Mouse (Mus musculus): ENCODE data around the gene Ccdc88a. TPM values are rescaled to one million over a fixed set of nuclear protein-coding genes. Genes with fewer than 3 reads are reported as not detected.

Ccdc88a gene
- polyA plus RNA-seq, 1 experiment, result 30.8 TPM

DNA sequence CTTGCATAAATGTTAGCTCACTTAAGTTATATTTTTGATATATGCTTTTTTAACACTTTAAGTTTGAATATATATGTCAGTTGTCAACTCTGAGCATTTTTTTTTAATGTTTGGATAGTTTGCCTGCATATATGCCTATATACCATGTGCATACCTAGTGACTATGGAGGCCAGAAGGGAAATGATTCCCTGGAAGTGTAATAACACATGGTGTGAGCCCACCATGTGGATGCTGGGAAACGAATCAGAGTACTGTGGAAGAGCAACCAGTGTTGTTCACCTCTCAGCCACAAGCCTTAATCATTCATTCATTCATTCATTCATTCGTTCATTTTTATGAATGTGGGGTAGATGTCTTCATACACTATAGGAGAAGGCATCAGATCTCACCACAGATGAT is 26.9 kb downstream of the Ccdc88a start:
- Histone ChIP-seq H3K27me3 (ENCODE audit: control insufficient read depth, insufficient read depth, low read length, poor library complexity, severe bottlenecking) (no peaks in the 10 kb centered on the region), H3K4me3 (ENCODE audit: low read depth, low read length) (no peak overlapping the region), H3K9ac (ENCODE audit: low read depth, poor library complexity, severe bottlenecking) (no peak overlapping the region), H3K9me3 (replicated peaks; ENCODE audit: control insufficient read depth, insufficient read depth, low read length, poor library complexity, severe bottlenecking) (no peaks in the 10 kb centered on the region), H3K27ac (ENCODE audit: insufficient read depth, low read length) (no peak overlapping the region), H3K4me1 (ENCODE audit: control insufficient read depth, insufficient read depth, low read length) (no peaks in the 10 kb centered on the region), H3K36me3 (ENCODE audit: control insufficient read depth, insufficient read depth, low read length, poor library complexity, severe bottlenecking) (no peaks in the 10 kb centered on the region)
- TF ChIP-seq POLR2A (IDR thresholded peaks at IDR 0.05; ENCODE audit: insufficient read depth, low read length), result no peak
- TF ChIP-seq CTCF (IDR thresholded peaks at IDR 0.05; ENCODE audit: low read depth, low read length), result no peak
- no peak for TF ChIP-seq EP300 (IDR thresholded peaks at IDR 0.05; ENCODE audit: insufficient read depth, low read depth, low read length)

DNA sequence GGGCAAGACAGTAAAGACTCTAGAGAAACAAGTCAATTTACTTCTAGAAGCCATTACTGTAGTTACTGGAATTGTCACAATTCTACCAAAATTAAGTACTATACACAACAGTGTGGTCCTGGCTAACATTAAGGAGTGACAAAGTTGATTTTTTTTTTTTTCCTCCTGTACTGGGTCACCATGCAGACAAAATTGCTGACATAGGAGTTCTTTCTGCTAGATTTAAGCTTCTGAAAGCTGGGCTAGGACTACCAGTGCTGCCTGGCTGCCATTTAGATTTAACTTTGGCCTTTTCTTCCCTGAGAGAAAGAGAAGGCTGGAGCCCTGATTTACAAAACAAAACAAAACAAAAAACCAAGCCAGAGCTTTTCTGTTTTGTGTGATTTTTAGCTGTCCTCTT is 32.8 kb downstream of the Ccdc88a start:
- peaks cover 1% of the 10 kb centered on the region for H3K4me1 ChIP-seq (ENCODE audit: control insufficient read depth, insufficient read depth, low read length)

GRCm38 (mm10) chr11:29423496-29423895 is 50.0 kb downstream of the Ccdc88a start:
- Histone ChIP-seq H3K36me3 (ENCODE audit: control insufficient read depth, insufficient read depth, low read length, poor library complexity, severe bottlenecking) (no peaks in the 10 kb centered on the region), H3K27ac (ENCODE audit: insufficient read depth, low read length) (no peak overlapping the region), H3K9me3 (replicated peaks; ENCODE audit: control insufficient read depth, insufficient read depth, low read length, poor library complexity, severe bottlenecking) (no peaks in the 10 kb centered on the region), H3K9ac (ENCODE audit: low read depth, poor library complexity, severe bottlenecking) (no peak overlapping the region), H3K4me1 (ENCODE audit: control insufficient read depth, insufficient read depth, low read length) (no peaks in the 10 kb centered on the region), H3K27me3 (ENCODE audit: control insufficient read depth, insufficient read depth, low read length, poor library complexity, severe bottlenecking) (no peaks in the 10 kb centered on the region), H3K4me3 (ENCODE audit: low read depth, low read length) (no peak overlapping the region)
- TF ChIP-seq CTCF (IDR thresholded peaks at IDR 0.05; ENCODE audit: low read depth, low read length) (no peak), POLR2A (IDR thresholded peaks at IDR 0.05; ENCODE audit: insufficient read depth, low read length) (no peak), EP300 (IDR thresholded peaks at IDR 0.05; ENCODE audit: insufficient read depth, low read depth, low read length) (no peak)

More for the DNA sequence above, 32.8 kb downstream of the Ccdc88a start:
- Histone ChIP-seq H3K4me3 (ENCODE audit: low read depth, low read length) (no peak overlapping the region), H3K9me3 (replicated peaks; ENCODE audit: control insufficient read depth, insufficient read depth, low read length, poor library complexity, severe bottlenecking) (no peaks in the 10 kb centered on the region), H3K27ac (ENCODE audit: insufficient read depth, low read length) (no peak overlapping the region), H3K9ac (ENCODE audit: low read depth, poor library complexity, severe bottlenecking) (no peak overlapping the region), H3K36me3 (ENCODE audit: control insufficient read depth, insufficient read depth, low read length, poor library complexity, severe bottlenecking) (no peaks in the 10 kb centered on the region), H3K27me3 (ENCODE audit: control insufficient read depth, insufficient read depth, low read length, poor library complexity, severe bottlenecking) (no peaks in the 10 kb centered on the region)
- TF ChIP-seq POLR2A (IDR thresholded peaks at IDR 0.05; ENCODE audit: insufficient read depth, low read length) (no peak), CTCF (IDR thresholded peaks at IDR 0.05; ENCODE audit: low read depth, low read length) (no peak), EP300 (IDR thresholded peaks at IDR 0.05; ENCODE audit: insufficient read depth, low read depth, low read length) (no peak)

DNA sequence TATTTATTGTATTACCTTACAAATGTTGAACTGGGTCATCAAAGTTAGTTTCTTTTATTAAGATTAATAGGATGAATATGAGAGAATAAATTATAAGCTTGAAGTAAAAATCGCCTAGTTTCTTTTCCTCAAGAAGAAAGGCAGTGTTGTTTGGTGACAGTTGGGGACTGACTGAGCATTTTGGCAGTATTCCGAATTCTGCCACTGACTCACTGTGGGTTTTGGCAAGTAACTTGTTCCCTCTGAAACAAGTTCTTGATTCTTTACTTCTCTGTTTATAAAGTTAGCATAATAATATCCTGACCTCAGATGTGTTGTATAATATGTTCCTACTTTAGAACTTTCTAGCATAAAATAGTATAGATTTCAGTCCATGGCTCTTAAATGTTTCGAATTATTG is 55.3 kb downstream of the Ccdc88a start:
- Histone ChIP-seq H3K27me3 (ENCODE audit: control insufficient read depth, insufficient read depth, low read length, poor library complexity, severe bottlenecking) (no peaks in the 10 kb centered on the region), H3K36me3 (ENCODE audit: control insufficient read depth, insufficient read depth, low read length, poor library complexity, severe bottlenecking) (peaks cover 2% of the 10 kb centered on the region; the same call in 1 of the 2 replicates), H3K9me3 (replicated peaks; ENCODE audit: control insufficient read depth, insufficient read depth, low read length, poor library complexity, severe bottlenecking) (no peaks in the 10 kb centered on the region), H3K4me3 (ENCODE audit: low read depth, low read length) (no peak overlapping the region), H3K27ac (ENCODE audit: insufficient read depth, low read length) (no peak overlapping the region), H3K9ac (ENCODE audit: low read depth, poor library complexity, severe bottlenecking) (no peak overlapping the region), H3K4me1 (ENCODE audit: control insufficient read depth, insufficient read depth, low read length) (no peaks in the 10 kb centered on the region)
- TF ChIP-seq CTCF (IDR thresholded peaks at IDR 0.05; ENCODE audit: low read depth, low read length) (no peak), EP300 (IDR thresholded peaks at IDR 0.05; ENCODE audit: insufficient read depth, low read depth, low read length) (no peak), POLR2A (IDR thresholded peaks at IDR 0.05; ENCODE audit: insufficient read depth, low read length) (no peak)

DNA sequence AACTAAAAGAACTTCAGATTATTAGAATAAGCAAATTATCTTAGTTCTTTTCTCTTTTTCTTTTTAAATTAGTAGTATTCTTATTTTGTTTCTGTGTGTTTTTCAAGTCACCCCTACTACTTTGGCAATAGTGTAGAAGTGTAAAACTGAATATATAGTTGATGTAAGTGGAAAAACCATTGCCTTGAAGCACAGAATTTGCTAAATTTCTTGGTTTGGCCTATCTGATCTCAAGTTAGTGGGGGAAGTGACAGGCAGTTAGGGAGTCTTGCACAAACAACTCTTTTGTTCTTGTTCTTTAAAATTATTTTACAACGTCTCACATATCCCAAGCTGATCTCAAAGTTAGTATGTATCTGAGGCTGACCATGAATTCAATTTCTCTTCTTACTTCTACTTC is 57.6 kb downstream of the Ccdc88a start:
- Histone ChIP-seq H3K36me3 (ENCODE audit: control insufficient read depth, insufficient read depth, low read length, poor library complexity, severe bottlenecking) (peaks cover 2% of the 10 kb centered on the region; the same call in 1 of the 2 replicates), H3K4me3 (ENCODE audit: low read depth, low read length) (no peak overlapping the region), H3K4me1 (ENCODE audit: control insufficient read depth, insufficient read depth, low read length) (no peaks in the 10 kb centered on the region), H3K9ac (ENCODE audit: low read depth, poor library complexity, severe bottlenecking) (no peak overlapping the region), H3K9me3 (replicated peaks; ENCODE audit: control insufficient read depth, insufficient read depth, low read length, poor library complexity, severe bottlenecking) (no peaks in the 10 kb centered on the region), H3K27me3 (ENCODE audit: control insufficient read depth, insufficient read depth, low read length, poor library complexity, severe bottlenecking) (no peaks in the 10 kb centered on the region), H3K27ac (ENCODE audit: insufficient read depth, low read length) (no peak overlapping the region)
- TF ChIP-seq POLR2A (IDR thresholded peaks at IDR 0.05; ENCODE audit: insufficient read depth, low read length), result no peak

DNA sequence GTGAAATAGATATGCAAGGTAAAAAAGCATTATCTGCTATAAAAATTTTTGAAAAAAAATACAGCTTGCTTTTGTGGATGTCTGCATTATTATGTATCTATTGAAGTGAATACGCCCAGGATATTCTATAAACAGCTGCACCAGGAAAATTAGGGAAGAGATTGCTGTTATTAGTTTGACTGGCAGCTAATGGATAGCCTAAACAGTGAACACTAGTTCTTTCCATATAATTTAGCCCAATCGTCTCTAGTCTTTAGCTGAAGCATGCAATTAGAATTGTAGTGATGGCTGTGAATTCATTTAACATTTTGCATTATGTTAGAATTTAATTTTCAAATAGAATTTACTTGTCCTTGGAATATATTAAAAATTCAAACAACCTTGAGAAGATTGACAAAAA is 75.3 kb downstream of the Ccdc88a start:
- Histone ChIP-seq H3K36me3 (ENCODE audit: control insufficient read depth, insufficient read depth, low read length, poor library complexity, severe bottlenecking) (no peaks in the 10 kb centered on the region), H3K27ac (ENCODE audit: insufficient read depth, low read length) (no peak overlapping the region), H3K27me3 (ENCODE audit: control insufficient read depth, insufficient read depth, low read length, poor library complexity, severe bottlenecking) (no peaks in the 10 kb centered on the region), H3K4me1 (ENCODE audit: control insufficient read depth, insufficient read depth, low read length) (no peaks in the 10 kb centered on the region), H3K9ac (ENCODE audit: low read depth, poor library complexity, severe bottlenecking) (no peak overlapping the region), H3K9me3 (replicated peaks; ENCODE audit: control insufficient read depth, insufficient read depth, low read length, poor library complexity, severe bottlenecking) (peaks cover 4% of the 10 kb centered on the region; the same call in 1 of the 2 replicates), H3K4me3 (ENCODE audit: low read depth, low read length) (no peak overlapping the region)
- TF ChIP-seq EP300 (IDR thresholded peaks at IDR 0.05; ENCODE audit: insufficient read depth, low read depth, low read length), result no peak
- TF ChIP-seq CTCF (IDR thresholded peaks at IDR 0.05; ENCODE audit: low read depth, low read length), result no peak
- no peak for TF ChIP-seq POLR2A (IDR thresholded peaks at IDR 0.05; ENCODE audit: insufficient read depth, low read length)

Measured in ES-Bruce4 (cell line).